Mouse (Mus musculus): ENCODE results near the gene Atp7b. TPM values are rescaled to one million over a fixed set of nuclear protein-coding genes. Genes with fewer than 3 reads are reported as not detected.

Atp7b gene
- polyA plus RNA-seq, 1 experiment: 0.04 TPM

GRCm38 (mm10) chr8:22025241-22025640 lies 34.9 kb downstream of the Atp7b start:
- Histone ChIP-seq H3K27me3 (ENCODE audit: control insufficient read depth, insufficient read depth, insufficient read length) (peaks cover 11% of the 10 kb centered on the region), H3K36me3 (ENCODE audit: control insufficient read depth, insufficient read depth) (no peaks in the 10 kb centered on the region), H3K79me2 (ENCODE audit: control insufficient read depth, insufficient read depth) (no peaks in the 10 kb centered on the region), H3ac (ENCODE audit: control insufficient read depth, insufficient read length, low read depth) (no peak overlapping the region), H3K4me3 (ENCODE audit: insufficient read depth, poor library complexity, severe bottlenecking) (no peak overlapping the region), H3K79me3 (ENCODE audit: low read depth) (no peaks in the 10 kb centered on the region)
- TF ChIP-seq CTCF (IDR thresholded peaks at IDR 0.05; ENCODE audit: control insufficient read depth, insufficient read depth, insufficient read length) (no peak), MAX (IDR thresholded peaks at IDR 0.05) (no peak), FOSL1 (IDR thresholded peaks at IDR 0.05; ENCODE audit: insufficient read depth, low read length, poor library complexity, severe bottlenecking) (no peak), USF1 (IDR thresholded peaks at IDR 0.05; ENCODE audit: low read depth) (no peak), MYOG (IDR thresholded peaks at IDR 0.05; ENCODE audit: control insufficient read depth, extremely low read depth, insufficient read length) (no peak)

GRCm38 (mm10) chr8:22022244-22022643 lies 37.9 kb downstream of the Atp7b start:
- TF ChIP-seq FOSL1 (IDR thresholded peaks at IDR 0.05; ENCODE audit: insufficient read depth, low read length, poor library complexity, severe bottlenecking) (no peak), CTCF (IDR thresholded peaks at IDR 0.05; ENCODE audit: control insufficient read depth, insufficient read depth, insufficient read length) (no peak), CEBPB (IDR thresholded peaks at IDR 0.05; ENCODE audit: low read depth) (no peak), MAX (IDR thresholded peaks at IDR 0.05) (no peak), MYOG (IDR thresholded peaks at IDR 0.05; ENCODE audit: control insufficient read depth, extremely low read depth, insufficient read length) (no peak), MYOD1 (IDR thresholded peaks at IDR 0.05; ENCODE audit: control insufficient read depth, insufficient read length, low read depth) (no peak), USF1 (IDR thresholded peaks at IDR 0.05; ENCODE audit: low read depth) (no peak)
- Histone ChIP-seq H3K27me3 (ENCODE audit: control insufficient read depth, insufficient read depth, insufficient read length) (peaks cover 22% of the 10 kb centered on the region), H3K79me3 (ENCODE audit: low read depth) (no peaks in the 10 kb centered on the region), H3K4me3 (ENCODE audit: insufficient read depth, poor library complexity, severe bottlenecking) (no peak overlapping the region), H3K36me3 (ENCODE audit: control insufficient read depth, insufficient read depth) (no peaks in the 10 kb centered on the region), H3ac (ENCODE audit: control insufficient read depth, insufficient read length, low read depth) (no peak overlapping the region), H3K79me2 (ENCODE audit: control insufficient read depth, insufficient read depth) (no peaks in the 10 kb centered on the region)

DNA sequence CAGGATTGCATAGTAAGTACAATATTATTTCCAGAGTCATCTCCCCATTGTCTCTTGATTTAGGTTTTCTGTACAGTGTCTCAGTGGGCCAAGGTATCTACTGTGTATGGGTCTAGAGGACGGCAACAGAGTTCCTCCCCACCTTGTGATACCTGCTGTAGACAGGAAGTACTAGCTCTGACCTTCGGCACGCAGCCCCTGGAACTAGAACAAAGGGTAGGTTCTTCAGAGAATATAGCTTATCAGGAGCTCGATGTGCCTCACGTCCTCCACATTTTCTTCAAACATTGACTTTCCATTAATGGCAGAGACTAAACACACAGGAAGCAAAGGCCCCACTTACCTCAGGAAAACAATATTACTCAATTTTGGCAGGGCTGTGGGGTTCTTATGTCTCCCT lies 40.6 kb downstream of the Atp7b start:
- Histone ChIP-seq H3K79me3 (ENCODE audit: low read depth) (no peaks in the 10 kb centered on the region), H3K79me2 (ENCODE audit: control insufficient read depth, insufficient read depth) (no peaks in the 10 kb centered on the region), H3K27me3 (ENCODE audit: control insufficient read depth, insufficient read depth, insufficient read length) (peaks cover 20% of the 10 kb centered on the region), H3K36me3 (ENCODE audit: control insufficient read depth, insufficient read depth) (no peaks in the 10 kb centered on the region), H3ac (ENCODE audit: control insufficient read depth, insufficient read length, low read depth) (no peak overlapping the region), H3K4me3 (ENCODE audit: insufficient read depth, poor library complexity, severe bottlenecking) (no peak overlapping the region)
- TF ChIP-seq CTCF (IDR thresholded peaks at IDR 0.05; ENCODE audit: control insufficient read depth, insufficient read depth, insufficient read length): no peak

DNA sequence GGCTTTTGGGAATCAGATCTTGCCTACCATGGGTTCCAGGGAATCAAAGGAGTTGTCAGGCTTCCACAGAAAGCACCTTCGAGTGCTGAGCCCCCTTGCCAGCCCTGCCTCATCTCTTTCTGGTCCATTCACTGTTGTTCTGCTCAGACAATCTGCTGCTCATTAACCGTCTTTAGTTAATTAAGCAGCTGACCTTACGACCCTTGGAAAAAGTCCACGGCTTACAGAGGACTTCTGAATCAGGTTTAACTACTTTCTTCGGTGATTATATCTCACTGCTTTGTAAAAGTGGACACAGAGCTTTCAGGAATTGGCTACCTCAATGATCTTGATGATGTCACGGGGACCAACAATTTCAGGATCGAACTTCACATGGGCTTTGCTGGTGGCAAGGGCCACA lies 42.4 kb downstream of the Atp7b start:
- Histone ChIP-seq H3ac (ENCODE audit: control insufficient read depth, insufficient read length, low read depth) (no peak overlapping the region), H3K36me3 (ENCODE audit: control insufficient read depth, insufficient read depth) (no peaks in the 10 kb centered on the region), H3K79me3 (ENCODE audit: low read depth) (no peaks in the 10 kb centered on the region), H3K27me3 (ENCODE audit: control insufficient read depth, insufficient read depth, insufficient read length) (peaks cover 28% of the 10 kb centered on the region), H3K4me3 (ENCODE audit: insufficient read depth, poor library complexity, severe bottlenecking) (no peak overlapping the region), H3K79me2 (ENCODE audit: control insufficient read depth, insufficient read depth) (no peaks in the 10 kb centered on the region)
- TF ChIP-seq USF1 (IDR thresholded peaks at IDR 0.05; ENCODE audit: low read depth) (no peak), MAX (IDR thresholded peaks at IDR 0.05) (no peak), MYOD1 (IDR thresholded peaks at IDR 0.05; ENCODE audit: control insufficient read depth, insufficient read length, low read depth) (no peak), CTCF (IDR thresholded peaks at IDR 0.05; ENCODE audit: control insufficient read depth, insufficient read depth, insufficient read length) (no peak)

DNA sequence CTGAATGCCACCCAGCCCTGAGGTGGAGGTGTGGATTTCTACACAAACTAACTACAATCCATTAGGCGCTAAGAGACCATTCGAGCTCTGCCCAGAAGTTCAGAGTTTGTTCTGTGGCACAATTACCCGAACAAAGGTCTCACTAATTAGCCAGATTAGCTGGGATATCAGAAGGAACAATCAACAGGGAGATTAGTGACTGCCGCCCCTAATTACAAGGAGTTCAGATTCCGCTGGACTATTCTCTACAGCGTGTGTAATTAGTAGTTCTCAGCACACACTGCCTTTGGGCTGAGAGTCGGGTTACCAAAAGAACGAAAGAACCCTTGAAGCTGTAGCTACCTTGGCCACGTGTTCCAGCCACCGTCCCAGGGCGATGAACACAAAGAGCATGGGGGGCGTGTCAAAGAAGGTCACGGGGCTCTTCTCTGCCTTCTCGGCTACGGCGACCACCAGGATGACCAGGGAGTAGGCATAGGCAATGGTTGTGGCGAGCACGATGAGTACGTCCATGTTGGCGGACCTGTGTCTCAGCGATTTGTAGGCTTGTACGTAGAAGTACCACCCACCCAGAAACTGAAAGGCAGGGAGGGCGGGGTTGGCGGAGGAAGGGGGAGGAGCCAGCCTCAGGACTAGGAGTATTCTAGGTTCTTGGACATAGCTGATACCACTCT lies 46.9 kb downstream of the Atp7b start:
- H3K79me3 ChIP-seq (ENCODE audit: low read depth): no peaks in the 10 kb centered on the region
- no peak overlapping the region for H3ac ChIP-seq (ENCODE audit: control insufficient read depth, insufficient read length, low read depth)
- no peak overlapping the region for H3K4me3 ChIP-seq (ENCODE audit: insufficient read depth, poor library complexity, severe bottlenecking)
- TF ChIP-seq CTCF (IDR thresholded peaks at IDR 0.05; ENCODE audit: control insufficient read depth, insufficient read depth, insufficient read length) (no peak), USF1 (IDR thresholded peaks at IDR 0.05; ENCODE audit: low read depth) (no peak), MYOG (IDR thresholded peaks at IDR 0.05; ENCODE audit: control insufficient read depth, extremely low read depth, insufficient read length) (no peak), FOSL1 (IDR thresholded peaks at IDR 0.05; ENCODE audit: insufficient read depth, low read length, poor library complexity, severe bottlenecking) (no peak), CEBPB (IDR thresholded peaks at IDR 0.05; ENCODE audit: low read depth) (no peak), MAX (IDR thresholded peaks at IDR 0.05) (no peak), MYOD1 (IDR thresholded peaks at IDR 0.05; ENCODE audit: control insufficient read depth, insufficient read length, low read depth) (no peak)
- H3K27me3 ChIP-seq (ENCODE audit: control insufficient read depth, insufficient read depth, insufficient read length): peaks cover 21% of the 10 kb centered on the region
- no peaks in the 10 kb centered on the region for H3K36me3 ChIP-seq (ENCODE audit: control insufficient read depth, insufficient read depth)
- no peaks in the 10 kb centered on the region for H3K79me2 ChIP-seq (ENCODE audit: control insufficient read depth, insufficient read depth)

DNA sequence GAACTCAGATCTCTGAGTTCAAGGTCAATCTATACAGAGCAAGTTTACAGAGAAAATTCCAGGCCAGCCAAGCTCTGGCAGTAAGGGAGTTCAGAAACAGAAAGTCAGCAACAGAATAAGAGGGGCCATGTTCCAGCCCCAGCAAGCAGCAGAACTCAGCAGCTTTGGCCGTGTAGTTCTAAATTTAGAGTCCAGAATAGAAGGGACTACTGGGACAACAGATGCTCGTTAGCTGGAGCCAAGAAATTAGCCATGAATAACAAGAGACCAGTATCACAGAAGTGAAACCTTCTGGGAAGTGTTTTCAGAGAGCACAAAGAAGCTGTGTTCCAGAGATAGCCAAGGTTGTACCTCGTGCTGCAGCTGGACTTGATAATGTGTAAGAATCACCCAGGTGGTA lies 50.7 kb downstream of the Atp7b start:
- H3ac ChIP-seq (ENCODE audit: control insufficient read depth, insufficient read length, low read depth): no peak overlapping the region
- peaks cover 11% of the 10 kb centered on the region for H3K27me3 ChIP-seq (ENCODE audit: control insufficient read depth, insufficient read depth, insufficient read length)
- H3K36me3 ChIP-seq (ENCODE audit: control insufficient read depth, insufficient read depth): no peaks in the 10 kb centered on the region
- H3K79me3 ChIP-seq (ENCODE audit: low read depth): no peaks in the 10 kb centered on the region
- H3K79me2 ChIP-seq (ENCODE audit: control insufficient read depth, insufficient read depth): no peaks in the 10 kb centered on the region
- TF ChIP-seq MYOD1 (IDR thresholded peaks at IDR 0.05; ENCODE audit: control insufficient read depth, insufficient read length, low read depth) (no peak), FOSL1 (IDR thresholded peaks at IDR 0.05; ENCODE audit: insufficient read depth, low read length, poor library complexity, severe bottlenecking) (no peak), USF1 (IDR thresholded peaks at IDR 0.05; ENCODE audit: low read depth) (no peak), MAX (IDR thresholded peaks at IDR 0.05) (no peak), CTCF (IDR thresholded peaks at IDR 0.05; ENCODE audit: control insufficient read depth, insufficient read depth, insufficient read length) (no peak)
- H3K4me3 ChIP-seq (ENCODE audit: insufficient read depth, poor library complexity, severe bottlenecking): no peak overlapping the region

Measured in C2C12 (cell line).